Mouse (Mus musculus): Measurements from ENCODE around the gene Elk4. TPM values are rescaled to one million over a fixed set of nuclear protein-coding genes. Genes with fewer than 3 reads are reported as not detected.

Elk4 gene
- 10 to 100 TPM; 60.1 to 61.6 TPM for total RNA-seq (2021)
- long read RNA-seq, full-length matches to known transcripts = 2 of 10 reads
- long read RNA-seq, partial matches to known transcripts = 0 of 10 reads
- long read RNA-seq, other reads (novel, unspliced or antisense) = 8 of 10 reads

GRCm38 (mm10) chr1:132007282-132007815, at the start of gene Elk4:
Elk4 (plus strand) TSS chr1:132007607.
- peak; percentile 84 to 88 for DNase-seq (ENCODE audit: low spot score in 2 of 2)

GRCm38 (mm10) chr1:131961004-131961403, 46.4 kb upstream of the Elk4 start:
- no peak for DNase-seq (ENCODE audit: low spot score in 2 of 2)

DNA sequence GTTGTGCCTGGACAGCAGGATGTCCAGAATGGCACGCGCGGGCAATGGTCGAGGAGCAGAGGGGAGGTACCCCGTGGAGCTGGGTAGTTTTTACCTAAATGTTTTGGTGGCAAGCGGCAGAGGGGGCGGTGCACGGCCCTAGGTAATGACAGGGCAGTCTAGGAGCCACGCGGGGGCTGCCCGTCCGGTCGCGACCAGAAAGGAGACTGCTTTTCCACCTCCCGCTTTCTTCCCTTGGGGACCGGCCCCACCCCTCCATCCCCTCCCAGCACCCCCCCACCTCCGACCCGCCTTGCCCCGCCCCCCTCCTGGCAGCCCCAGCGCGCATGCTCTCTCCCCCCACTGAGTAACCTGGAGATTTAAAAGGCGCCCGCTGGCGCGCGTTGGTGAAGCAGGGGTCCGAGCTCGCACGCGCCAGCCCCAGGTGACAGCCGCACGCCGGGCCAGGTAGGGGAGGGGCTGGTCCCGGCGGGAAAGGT, 44.8 kb upstream of the Elk4 start, which contains the start of gene Slc45a3:
TSS of gene Slc45a3 (plus strand) at position 362 of the 479 bp plus-strand sequence.
- DNase-seq (ENCODE audit: low spot score in 2 of 2) = peak in 1 of 2 experiments; percentile 25

- no peak for DNase-seq (ENCODE audit: low spot score in 2 of 2)
Measured at GRCm38 (mm10) chr1:131963085-131963951, 44.1 kb upstream of the Elk4 start.

GRCm38 (mm10) chr1:131964100-131964499, 43.3 kb upstream of the Elk4 start:
- DNase-seq (ENCODE audit: low spot score in 2 of 2) = no peak

DNA sequence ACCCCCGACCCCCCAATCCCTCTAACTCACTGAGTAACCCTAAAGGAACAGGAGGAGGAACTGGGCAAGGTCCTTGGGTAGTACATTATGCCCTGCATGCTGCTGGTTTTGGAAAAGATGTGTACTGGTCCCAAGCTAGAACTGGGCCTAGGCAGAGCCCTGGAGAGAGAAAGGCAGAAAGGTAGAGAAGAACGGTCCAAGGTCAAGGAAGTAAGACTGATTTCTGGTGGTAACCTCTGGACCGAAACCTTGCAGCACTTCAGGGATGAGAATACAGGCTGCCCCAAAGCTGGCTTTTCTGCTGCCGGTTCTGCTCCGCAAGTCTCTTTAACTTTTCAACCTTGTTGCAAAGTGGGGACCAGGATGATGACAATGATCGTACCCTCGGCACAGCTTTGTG, 42.8 kb upstream of the Elk4 start:
- DNase-seq (ENCODE audit: low spot score in 2 of 2) = no peak

DNA sequence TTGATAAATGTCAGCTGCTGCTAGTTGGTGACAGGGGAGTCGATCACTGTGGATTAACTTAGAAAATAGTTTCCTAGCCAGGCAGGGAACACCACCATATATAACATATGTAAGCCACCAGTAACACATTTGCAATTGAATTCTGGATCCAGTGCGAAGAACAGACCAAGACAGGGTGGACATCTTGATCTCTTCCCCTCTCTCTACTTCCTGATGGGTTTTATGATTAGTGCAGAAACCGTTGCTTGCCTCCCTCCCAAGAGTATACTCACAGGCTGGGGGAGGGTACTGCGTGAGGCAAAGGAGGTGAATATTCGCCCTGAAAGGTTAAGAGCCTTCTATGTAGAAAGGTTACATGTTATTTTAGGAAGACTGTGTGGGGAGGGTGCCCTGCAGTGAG, 41.6 kb upstream of the Elk4 start:
- no peak for DNase-seq (ENCODE audit: low spot score in 2 of 2)

DNA sequence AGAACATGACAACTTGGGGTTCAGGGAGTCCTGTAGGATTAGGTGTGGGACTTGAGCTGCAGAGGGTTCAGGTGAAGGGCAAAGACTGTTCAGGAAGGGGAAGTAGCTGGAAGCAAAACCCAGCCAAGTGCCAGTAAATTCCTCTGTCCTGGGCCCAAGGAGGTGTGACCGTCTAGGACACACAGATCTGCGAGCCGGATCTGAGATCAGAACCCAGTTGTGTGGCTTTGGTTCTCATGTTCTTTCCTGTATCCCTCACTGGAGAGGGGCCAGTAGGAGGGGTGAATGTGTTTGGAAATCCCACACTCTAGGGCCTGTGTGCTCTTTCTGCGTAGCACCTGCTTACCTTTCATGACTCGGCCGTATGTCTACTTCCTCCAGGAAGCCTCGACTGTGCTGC, 40.1 kb upstream of the Elk4 start:
- no peak for DNase-seq (ENCODE audit: low spot score in 2 of 2)

DNA sequence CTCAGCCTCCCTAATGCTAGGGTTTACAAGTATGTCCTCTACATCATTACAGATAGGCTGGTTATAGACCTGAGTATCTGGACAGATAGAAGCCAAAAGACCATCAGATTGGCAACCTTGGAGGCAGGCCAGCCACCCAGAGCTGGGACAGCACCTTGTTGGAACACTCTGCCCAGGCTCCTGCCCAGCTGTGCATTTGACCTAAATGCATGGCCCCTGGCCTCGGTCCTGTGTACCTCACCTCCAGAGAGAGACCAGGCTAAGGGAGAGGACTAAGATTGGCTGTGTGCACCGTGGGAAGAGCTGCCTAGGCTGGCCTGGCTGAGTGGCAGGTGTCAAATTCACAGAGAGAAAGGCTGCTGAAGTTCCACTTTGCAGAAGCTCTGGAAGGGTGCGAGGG, 38.9 kb upstream of the Elk4 start:
- DNase-seq (ENCODE audit: low spot score in 2 of 2) = no peak

- no peak for DNase-seq (ENCODE audit: low spot score in 2 of 2)
Measured at GRCm38 (mm10) chr1:131968983-131969382, 38.4 kb upstream of the Elk4 start.

- DNase-seq (ENCODE audit: low spot score in 2 of 2) = no peak
Measured at GRCm38 (mm10) chr1:131969825-131970224, 37.6 kb upstream of the Elk4 start.

DNA sequence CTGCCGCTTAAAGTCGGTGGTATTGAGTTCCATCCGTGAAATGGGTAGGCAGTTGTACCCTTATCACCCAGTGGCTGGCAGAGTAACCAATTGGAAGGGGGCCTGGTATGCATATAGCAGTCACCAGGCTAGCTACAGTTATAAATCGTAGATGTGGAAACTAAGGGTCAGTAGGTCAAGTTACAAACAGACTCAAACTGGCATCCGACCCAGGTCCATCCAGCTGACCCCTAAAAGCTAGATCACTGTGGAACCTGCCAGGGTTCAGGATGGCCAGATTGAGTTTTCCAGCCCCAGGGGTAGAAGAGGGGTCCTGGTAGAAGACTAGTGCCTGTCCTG, 37.1 kb upstream of the Elk4 start:
- no peak for DNase-seq (ENCODE audit: low spot score in 2 of 2)

GRCm38 (mm10) chr1:131970661-131971520, 36.5 kb upstream of the Elk4 start:
- no peak for DNase-seq (ENCODE audit: low spot score in 2 of 2)

DNA sequence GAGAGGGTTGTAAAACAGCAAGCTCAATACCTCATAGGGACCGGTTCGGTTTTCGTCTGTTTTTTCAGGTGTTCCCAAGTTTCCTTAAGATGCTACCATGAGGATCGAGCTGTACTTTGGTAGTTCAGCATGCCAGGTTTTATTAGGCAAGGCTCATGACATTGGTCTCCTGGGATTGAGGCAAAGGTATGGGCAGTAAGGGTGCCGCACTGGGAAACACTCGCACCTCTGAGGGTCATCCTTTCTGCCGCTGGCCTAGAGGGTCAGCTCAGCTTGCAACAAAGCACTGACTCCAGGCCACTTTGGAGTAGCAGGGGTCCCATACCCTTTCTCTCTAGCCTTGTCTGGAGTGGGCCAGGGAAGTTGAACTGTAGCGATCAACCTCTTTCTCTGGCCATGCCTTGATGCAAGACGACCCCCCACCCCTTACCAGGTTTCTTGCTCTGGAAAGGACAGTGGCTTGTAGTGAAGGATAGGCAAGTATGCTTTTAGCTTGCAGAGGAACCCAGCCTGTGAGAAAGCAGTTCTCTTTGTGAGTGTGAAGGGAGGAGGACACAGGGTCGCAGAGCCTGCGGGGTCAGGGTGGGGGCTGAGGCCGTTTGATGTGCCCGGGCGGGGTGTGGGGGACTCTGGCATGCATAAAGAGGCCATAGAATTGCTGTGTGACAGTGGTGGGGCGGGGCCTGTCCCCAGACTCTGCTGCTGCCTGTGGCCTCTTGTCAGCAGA, 35.5 kb upstream of the Elk4 start:
- DNase-seq (ENCODE audit: low spot score in 2 of 2) = no peak

DNA sequence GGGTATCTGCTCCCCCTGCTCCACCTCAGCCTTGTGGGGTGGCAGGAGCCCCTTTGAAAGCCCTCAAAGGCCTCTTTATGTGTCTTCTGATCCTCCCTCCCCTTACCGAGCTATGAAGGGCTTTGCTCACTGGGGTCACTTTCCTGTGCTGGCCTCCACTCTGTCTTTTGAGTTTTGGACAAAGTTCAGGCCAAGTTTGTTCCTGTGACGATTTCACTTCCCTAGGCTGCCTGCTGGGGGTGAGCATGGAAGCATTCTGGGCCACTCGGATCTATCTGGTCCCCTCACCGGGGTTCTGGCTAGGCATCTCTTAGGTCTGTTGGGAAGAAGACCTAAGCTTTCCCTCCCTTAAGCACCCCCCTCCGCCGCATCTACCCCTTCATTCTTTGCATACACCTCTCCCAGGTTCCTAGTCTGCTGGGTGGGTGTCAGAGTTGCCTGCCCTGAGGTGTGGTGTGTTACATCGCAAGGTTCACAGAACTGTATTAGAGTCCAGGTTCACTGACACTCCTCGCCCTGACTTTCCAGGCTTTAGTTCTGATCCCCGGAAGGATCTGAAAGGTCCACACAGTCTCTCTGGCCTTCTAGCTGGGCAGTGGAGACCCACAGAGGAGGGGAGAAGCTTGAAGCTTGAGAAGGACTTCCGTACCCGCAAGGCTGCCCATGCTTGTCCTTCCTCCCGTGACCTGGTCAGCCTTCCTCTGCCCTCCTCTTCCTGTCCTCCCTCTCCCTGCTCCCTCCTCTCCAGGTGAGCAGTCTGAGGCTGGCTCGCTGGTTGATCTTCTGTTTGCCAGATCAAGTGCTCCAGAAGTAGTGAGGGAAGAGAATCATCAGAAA, 34.7 kb upstream of the Elk4 start:
- DNase-seq (ENCODE audit: low spot score in 2 of 2) = no peak

GRCm38 (mm10) chr1:131973991-131974390, 33.4 kb upstream of the Elk4 start:
- no peak for DNase-seq (ENCODE audit: low spot score in 2 of 2)

DNA sequence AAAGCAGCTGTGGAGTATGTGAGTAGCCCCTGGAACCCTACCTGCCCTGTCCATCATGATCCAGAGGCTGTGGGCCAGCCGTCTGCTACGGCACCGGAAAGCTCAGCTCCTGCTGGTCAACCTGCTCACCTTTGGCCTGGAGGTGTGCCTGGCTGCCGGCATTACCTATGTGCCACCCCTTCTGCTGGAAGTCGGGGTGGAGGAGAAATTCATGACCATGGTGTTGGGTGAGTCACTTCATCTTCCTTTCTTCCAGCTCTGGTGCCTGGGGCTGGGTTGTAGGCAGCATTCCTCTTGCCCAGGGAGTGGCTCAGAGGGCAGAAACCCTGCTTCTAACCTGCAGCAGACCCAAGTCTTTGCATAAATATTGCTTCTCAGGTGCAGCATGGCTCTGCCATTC, 30.5 kb upstream of the Elk4 start:
- no peak for DNase-seq (ENCODE audit: low spot score in 2 of 2)

GRCm38 (mm10) chr1:131980471-131980870, 26.9 kb upstream of the Elk4 start:
- DNase-seq (ENCODE audit: low spot score in 2 of 2) = no peak

DNA sequence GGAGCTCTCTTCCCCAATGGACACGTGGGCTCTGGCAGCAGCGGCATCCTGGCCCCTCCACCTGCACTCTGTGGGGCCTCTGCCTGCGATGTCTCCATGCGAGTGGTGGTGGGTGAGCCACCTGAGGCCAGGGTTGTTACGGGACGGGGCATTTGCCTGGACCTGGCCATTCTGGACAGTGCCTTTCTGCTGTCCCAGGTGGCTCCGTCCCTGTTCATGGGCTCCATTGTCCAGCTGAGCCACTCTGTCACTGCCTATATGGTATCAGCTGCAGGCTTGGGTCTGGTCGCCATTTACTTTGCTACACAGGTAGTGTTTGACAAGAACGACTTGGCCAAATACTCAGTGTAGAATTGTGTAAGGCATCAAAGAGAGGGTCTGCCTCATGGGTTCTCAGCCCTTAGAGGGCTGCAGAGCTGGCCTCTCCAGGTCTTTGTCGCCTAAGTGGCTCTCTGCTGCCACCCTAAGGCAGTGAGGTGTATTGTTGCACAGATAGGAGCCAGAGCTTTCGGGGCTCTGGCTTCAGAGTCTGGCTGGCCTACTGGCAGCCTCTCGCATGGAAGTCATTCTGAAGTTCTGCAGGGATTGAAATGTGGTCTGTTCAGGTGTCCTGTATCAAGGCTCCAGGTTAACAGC, 25.9 kb upstream of the Elk4 start:
- peak; percentile 76 to 82 for DNase-seq (ENCODE audit: low spot score in 2 of 2)
